Mouse (Mus musculus) retina, postnatal 7 days (tissue): Measurements from ENCODE around the gene Gckr.

Experiments
- DNase-seq: peaks from one replicate; pipeline ENCODE4 v3.0.0-alpha.2; 2012; ENCODE audit warnings: low read depth, low spot score

Gckr gene

DNA sequence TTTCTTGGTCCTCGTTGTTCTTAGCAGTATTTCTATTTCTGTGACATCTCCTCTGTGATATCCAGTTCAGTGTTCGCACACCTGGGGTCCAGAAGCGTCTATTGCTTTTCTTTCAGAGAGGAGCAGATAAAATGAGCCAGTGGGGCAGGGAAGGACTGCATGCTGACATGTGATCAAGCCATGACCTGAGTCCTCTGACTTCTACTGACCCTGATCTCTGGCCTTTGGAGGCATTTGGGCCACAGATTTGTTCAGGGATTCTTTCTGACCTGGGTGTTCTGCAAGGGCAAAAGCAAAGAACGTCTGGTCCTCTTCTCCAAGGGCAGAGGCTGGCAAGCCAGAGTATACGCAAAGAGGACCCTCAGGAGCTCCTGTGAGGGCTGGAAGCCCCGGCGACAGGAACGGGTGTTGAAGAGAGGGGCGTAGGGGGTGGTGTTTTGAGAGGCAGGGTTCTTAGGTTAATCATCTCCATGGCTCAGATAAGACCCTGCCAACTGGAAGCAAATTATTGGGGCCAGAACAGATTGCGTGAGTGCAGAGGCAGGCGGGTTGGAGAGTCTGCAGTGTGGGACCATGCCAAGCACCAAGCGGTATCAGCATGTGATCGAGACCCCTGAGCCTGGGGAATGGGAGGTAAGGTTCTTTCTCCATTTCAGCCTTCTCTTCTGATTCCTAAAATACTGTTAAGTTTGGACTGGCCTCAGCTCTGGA is at the start of gene Gckr:
Gckr (plus strand) TSS at position 397 of the 711 bp plus-strand sequence.
- DNase-seq = no peak

- DNase-seq = no peak
Measured at GRCm38 (mm10) chr5:31250716-31251115, 46.5 kb upstream of the Gckr start.

- peak; percentile 8 for DNase-seq
Measured at GRCm38 (mm10) chr5:31251541-31252101, 45.6 kb upstream of the Gckr start, which contains the start of gene Krtcap3. Krtcap3 (plus strand) TSS chr5:31251691.

DNA sequence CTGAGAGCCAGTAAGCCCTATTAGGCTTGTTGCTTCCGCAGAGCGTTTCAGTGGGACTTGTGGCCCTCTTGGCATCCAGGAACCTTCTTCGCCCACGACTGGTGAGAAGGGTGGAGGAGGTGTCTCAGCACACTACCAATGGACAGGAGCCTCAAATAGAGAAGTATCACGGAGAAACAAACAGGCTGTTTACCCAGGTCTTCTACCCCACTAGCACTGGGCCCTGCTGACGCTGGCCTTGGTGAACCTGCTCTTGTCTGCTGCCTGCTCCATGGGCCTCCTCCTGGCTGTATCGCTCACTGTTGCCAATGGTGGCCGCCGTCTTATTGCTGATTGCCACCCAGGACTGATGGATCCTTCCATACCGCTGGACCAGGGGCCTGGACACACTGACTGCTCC is 45.1 kb upstream of the Gckr start:
- no peak for DNase-seq

DNA sequence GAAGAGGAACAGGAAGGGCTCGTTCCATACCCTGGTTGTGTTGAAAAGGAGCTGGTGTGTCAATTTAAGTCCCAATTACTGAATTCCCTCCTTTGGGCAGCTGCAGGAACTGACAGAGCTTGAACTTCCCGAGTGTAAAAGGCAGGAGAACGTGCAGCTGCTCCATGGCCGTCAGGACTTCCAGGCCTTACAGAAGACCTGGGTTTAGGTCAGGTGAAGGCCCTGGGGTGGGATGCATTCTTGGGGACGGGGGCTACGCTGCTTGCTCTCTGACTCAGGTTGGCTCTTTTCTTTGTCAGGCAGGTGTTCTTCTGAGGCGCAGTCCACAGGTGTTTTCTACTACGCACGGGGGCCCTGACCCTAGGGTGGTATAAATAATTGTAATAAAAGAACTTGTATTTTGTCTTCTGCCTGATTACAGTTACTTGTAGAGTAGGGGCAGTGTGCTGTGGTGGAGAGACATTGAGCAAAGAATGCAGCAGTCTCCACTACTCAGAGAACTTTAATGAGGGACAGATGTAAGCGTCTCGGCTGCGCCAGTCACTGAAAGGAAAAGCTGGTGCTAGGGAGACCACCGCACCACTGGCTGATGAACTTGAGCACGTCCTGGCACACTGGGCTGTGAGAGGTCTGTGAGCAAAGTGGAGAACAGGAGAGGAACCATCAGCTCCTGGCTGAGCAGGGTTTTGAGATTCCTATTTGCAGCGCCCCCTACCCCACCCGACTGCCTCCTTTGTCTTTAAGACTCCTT is 44.3 kb upstream of the Gckr start:
- no peak for DNase-seq

DNA sequence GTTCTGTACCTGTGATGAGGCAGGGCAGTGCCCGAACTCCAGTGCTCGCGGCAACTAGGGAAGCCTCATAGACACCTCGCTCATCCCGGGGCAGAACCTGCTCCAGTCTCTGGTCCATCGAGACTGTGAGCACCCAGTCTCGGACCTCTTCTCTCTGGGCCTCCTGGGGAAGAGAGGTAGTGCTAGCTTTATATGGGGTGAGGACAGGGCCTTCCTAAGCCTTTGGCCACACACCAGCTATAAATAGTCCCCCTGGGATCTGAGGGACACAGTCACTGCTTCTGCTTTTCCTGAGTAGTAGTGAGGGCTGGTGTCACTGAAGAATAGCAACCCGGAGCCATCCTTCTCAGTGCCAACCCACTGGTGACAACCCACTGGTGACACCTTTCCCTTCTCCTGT is 43.4 kb upstream of the Gckr start:
- no peak for DNase-seq

GRCm38 (mm10) chr5:31254452-31254851 is 42.8 kb upstream of the Gckr start:
- DNase-seq = no peak

DNA sequence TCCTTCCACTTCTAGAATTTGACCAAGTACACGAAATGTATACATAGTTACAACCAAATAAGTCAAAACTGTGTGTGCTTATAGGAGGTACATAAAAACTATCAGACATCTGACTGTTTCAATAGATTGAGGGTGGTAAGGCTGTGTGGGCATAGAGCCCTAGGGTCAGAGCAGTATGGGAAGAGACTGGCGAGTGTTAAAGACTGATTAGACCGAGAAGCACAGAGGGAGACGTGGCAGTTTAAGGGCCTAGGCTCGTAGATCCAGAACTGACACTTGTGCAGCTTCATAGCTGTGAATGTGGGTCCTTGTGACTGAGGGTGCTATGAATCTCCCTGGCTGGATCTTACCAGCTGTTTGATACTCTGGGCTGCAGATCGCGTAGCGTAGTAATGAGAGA is 42.3 kb upstream of the Gckr start:
- no peak for DNase-seq

DNA sequence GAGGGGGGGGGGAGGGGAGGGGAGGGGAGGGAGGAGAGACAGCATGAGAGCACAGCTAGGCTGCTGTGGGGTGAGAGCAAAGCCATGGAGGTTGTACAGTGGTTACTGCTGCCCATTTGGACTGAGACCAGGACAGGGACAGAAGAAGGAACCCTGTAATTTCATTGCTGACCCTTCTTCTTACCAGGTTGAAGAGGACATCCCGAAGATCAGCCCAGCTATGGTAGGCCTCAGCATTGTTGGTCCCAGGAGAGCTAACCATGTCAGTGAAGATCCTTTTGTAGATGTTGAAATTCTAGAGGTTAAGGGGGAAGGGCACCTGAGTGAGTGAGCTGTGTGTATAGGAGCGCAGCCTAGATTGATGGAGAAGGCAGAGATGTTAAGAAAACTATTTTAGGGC is 41.9 kb upstream of the Gckr start:
- no peak for DNase-seq

- no peak for DNase-seq
Measured at GRCm38 (mm10) chr5:31255971-31256370, 41.3 kb upstream of the Gckr start.

GRCm38 (mm10) chr5:31257616-31258015 is 39.6 kb upstream of the Gckr start:
- DNase-seq = no peak

- no peak for DNase-seq
Measured at GRCm38 (mm10) chr5:31266101-31266500, 31.1 kb upstream of the Gckr start.

- no peak for DNase-seq
Measured at GRCm38 (mm10) chr5:31267686-31268085, 29.6 kb upstream of the Gckr start.

DNA sequence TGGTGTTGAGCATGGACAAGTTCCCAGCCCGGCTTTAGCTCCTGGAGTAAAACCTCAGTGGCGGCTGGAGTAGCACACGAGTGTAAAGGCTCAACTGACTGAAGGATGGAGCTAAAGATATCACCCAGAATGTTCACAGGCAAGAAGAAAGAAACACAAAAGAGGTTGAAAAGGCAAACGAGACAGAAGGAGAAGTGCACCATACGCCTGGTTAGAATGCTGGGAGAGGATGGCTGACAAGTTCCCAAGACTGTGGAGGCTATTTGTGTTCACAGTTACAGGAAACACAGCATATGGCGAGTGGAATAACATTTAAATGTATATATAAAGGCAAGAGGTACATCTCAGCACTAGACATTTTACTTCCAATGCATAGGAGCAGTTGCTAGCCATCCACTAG is 24.2 kb upstream of the Gckr start:
- DNase-seq = no peak

DNA sequence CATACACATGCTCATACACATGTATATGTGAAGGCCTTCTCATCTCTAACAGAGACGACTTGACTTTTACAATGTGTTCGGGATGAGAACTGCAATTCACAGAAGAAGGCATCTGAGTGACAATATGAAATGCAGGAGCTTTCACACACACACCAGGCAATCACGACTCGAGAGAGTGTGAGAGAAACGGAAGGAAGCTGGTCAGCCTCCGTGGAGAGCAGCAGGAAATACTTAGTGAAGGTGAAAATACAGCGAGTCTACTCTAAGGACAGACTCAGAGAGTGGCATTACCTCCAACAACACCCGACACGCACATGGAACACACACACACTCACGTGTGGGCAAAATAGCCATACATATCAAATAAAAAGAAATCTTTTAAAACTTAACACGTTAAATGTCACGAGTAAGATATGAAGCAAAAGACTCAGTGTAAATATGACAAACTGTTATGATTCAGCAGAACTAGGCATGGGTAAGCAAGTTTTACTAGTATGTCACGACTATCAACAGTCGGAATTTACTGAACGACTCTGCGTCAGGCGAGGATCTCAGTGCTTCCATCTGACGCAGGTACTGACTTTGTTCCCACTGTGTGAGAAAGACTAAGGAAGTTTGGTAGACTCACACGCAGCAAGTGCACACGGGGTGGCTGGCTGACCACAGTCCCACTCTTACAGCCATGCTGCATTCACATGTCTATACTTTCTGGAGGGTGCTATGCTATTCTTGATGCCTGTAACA is 17.8 kb upstream of the Gckr start:
- no peak for DNase-seq

DNA sequence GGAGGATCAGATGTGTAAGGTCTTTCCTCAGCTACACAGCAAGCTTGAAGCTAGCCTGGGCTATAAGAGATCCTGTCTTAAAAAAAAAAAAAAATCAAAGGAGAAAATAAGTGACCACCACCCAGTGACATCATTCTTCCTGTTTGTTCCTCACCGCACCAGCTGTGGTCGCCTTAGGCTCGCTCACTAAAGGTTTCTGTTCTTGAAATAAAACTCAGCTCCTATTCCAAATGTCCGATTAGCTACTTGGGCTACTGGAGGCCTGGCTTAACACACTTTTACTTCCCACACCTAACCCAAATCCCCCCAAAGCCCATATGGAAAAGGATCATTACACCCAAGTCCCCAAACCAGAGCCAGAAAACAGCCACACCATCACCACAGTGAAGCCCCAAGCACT is 9.0 kb upstream of the Gckr start:
- DNase-seq = no peak

DNA sequence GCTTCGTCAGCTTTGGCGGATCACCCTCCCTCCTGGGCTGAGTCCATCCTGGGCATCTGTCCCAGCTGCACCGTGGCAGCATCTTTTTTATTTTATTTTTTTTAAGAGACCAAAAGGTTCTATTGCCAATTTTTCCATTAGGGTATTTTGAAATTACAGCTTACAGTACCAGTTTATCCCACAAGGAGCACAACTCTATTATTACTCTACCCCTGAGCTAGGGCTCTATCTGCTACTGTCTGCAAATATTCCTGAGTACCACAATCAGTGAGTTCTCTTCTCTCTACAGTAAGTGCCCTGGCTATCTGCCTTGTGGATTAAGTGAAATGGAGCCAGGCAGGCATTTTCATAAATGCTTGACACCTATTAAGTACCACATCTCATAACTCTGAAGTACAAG is 8.6 kb upstream of the Gckr start:
- no peak for DNase-seq

GRCm38 (mm10) chr5:31289626-31290230 is 7.5 kb upstream of the Gckr start:
- no peak for DNase-seq

DNA sequence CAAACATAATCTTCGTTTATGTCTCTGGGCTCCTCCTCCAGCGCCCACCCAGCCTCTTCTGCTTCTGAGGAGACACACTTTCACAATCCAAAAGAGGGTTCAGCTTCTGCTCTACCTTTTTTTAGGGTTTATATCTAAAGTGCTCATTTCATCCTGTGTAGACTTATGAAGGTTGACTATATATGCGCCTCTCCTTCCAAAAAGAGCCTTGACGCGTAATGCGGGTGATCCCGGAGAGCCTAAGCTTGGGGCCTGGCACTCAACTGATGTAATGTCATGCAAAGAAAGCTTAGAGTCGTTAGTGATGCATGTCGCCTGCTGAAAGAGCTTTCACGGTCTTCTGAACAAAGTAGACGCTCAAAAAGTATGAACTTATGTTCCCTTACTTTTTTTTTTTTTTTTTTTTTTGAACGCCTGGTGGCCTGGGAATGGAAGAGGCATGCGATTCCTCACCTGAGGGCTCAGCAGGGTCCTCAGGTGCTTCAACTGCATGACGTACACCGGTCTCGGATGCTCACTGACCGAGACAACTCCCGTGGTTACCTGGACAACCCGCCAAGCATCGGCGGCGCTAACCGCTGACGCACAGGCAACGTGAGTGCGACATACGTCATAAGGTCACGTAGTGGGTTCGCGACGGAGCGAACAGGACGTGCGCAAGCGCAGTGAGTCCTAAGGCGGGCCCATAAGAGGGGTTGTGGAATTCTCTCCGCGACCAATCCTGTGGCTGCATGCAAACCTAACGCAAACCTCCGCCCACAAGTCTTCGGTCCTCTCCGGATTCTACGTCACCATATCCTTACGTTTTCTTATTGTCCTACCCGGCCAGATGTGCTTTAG is 6.5 kb upstream of the Gckr start, which contains the start of gene Ift172:
Ift172 (minus strand) TSS at position 596 of the 840 bp plus-strand sequence.
- peak; percentile 92 for DNase-seq

- no peak for DNase-seq
Measured at GRCm38 (mm10) chr5:31291361-31291688, 5.9 kb upstream of the Gckr start.
